In genomic region chr2:180333778-180334550, GRCm38 (mm10) we compare ENCODE assay signal across 8 mouse cellular contexts. TPM values are rescaled to one million over a fixed set of nuclear protein-coding genes. Genes with fewer than 3 reads are reported as not detected.
DNase-seq lines count a peak whose midpoint lies in the region; ATAC-seq lines count a peak whose summit lies in the region.

No protein-coding gene starts in this region.

- peak overlapping the region; percentile 97 for H3K27ac ChIP-seq in heart, embryonic 11.5 days (ENCODE audit: low read depth, low read length)
- no peak overlapping the region; the same call in 1 of the 2 replicates for H3K27ac ChIP-seq in embryonic facial prominence, embryonic 10.5 days (replicated peaks)
- H3K27ac ChIP-seq in kidney, embryonic 14.5 days (ENCODE audit: low read depth, low read length) = no peak overlapping the region
- H3K27ac ChIP-seq in midbrain, embryonic 16.5 days (ENCODE audit: low read length) = no peak overlapping the region

- WGBS in heart, embryonic 11.5 days (ENCODE audit: insufficient replicate concordance) = under 1% methylated on average over 66 of the region's 69 CpGs
- WGBS in embryonic facial prominence, embryonic 10.5 days = under 1% methylated on average over 69 of the region's 69 CpGs
- under 1% methylated on average over 69 of the region's 69 CpGs for WGBS in kidney, embryonic 14.5 days
- WGBS in midbrain, embryonic 16.5 days = under 1% methylated on average over 69 of the region's 69 CpGs

- intact Hi-C loops in heart, postnatal 36 days (cut with DNase I) = no loop called here

- 0 out of 2 replicates have a peak, but pooled peaks cover 2% of the 10 kb centered on the region for H3K36me3 ChIP-seq in heart, embryonic 11.5 days (ENCODE audit: control insufficient read depth, insufficient read depth, low read length)
- no peaks in the 10 kb centered on the region for H3K36me3 ChIP-seq in embryonic facial prominence, embryonic 10.5 days (replicated peaks)
- H3K36me3 ChIP-seq in kidney, embryonic 14.5 days (ENCODE audit: control insufficient read depth, insufficient read depth, low read length) = no peaks in the 10 kb centered on the region
- no peaks in the 10 kb centered on the region for H3K36me3 ChIP-seq in midbrain, embryonic 16.5 days (ENCODE audit: control insufficient read depth, insufficient read depth, low read length)

- no peaks in the 10 kb centered on the region for H3K27me3 ChIP-seq in heart, embryonic 11.5 days (ENCODE audit: control insufficient read depth, insufficient read depth, low read length)
- peaks cover 91% of the 10 kb centered on the region for H3K27me3 ChIP-seq in embryonic facial prominence, embryonic 10.5 days (replicated peaks; ENCODE audit: low read depth, poor library complexity, severe bottlenecking)
- H3K27me3 ChIP-seq in kidney, embryonic 14.5 days (ENCODE audit: control insufficient read depth, insufficient read depth, low read length) = peaks cover 43% of the 10 kb centered on the region
- peaks cover 51% of the 10 kb centered on the region for H3K27me3 ChIP-seq in midbrain, embryonic 16.5 days (ENCODE audit: control insufficient read depth, insufficient read depth, low read depth, low read length)

- no peaks in the 10 kb centered on the region for H3K9me3 ChIP-seq in heart, embryonic 11.5 days (replicated peaks; ENCODE audit: control insufficient read depth, low read length)
- no peaks in the 10 kb centered on the region for H3K9me3 ChIP-seq in embryonic facial prominence, embryonic 10.5 days
- no peaks in the 10 kb centered on the region for H3K9me3 ChIP-seq in kidney, embryonic 14.5 days (ENCODE audit: control insufficient read depth, low read length)
- no peaks in the 10 kb centered on the region for H3K9me3 ChIP-seq in midbrain, embryonic 16.5 days (replicated peaks; ENCODE audit: control insufficient read depth, low read length, poor library complexity, severe bottlenecking)

- DNase-seq in heart, postnatal 36 days = no peak
- DNase-seq in embryonic facial prominence, embryonic 10.5 days (ENCODE audit: low spot score) = peak; percentile 55
- no peak for DNase-seq in gastrocnemius, adult 8-10 months (ENCODE audit: low spot score in 2 of 2)
- no peak for DNase-seq in right cerebral cortex, postnatal 10 days (ENCODE audit: low spot score in 2 of 2)
- no peak for DNase-seq in ovary, postnatal 10 days (ENCODE audit: low spot score)

- peak overlapping the region; percentile 65 for H3K4me2 ChIP-seq in heart, embryonic 11.5 days
- H3K4me2 ChIP-seq in kidney, embryonic 14.5 days (replicated peaks; ENCODE audit: low read depth, low read length) = peak overlapping the region; percentile 72
- H3K4me2 ChIP-seq in midbrain, embryonic 16.5 days (ENCODE audit: low read length) = peak overlapping the region; percentile 50

- ATAC-seq in heart, embryonic 11.5 days (replicated peaks; ENCODE audit: insufficient number of reproducible peaks, low FRiP score, low TSS enrichment) = peak; percentile 7; the same call in 1 of the 2 replicates
- no peak; the same call in 1 of the 2 replicates for ATAC-seq in kidney, embryonic 14.5 days (ENCODE audit: low FRiP score, low TSS enrichment)
- ATAC-seq in midbrain, embryonic 16.5 days = no peak

- peak overlapping the region; percentile 92 for H3K4me3 ChIP-seq in heart, embryonic 11.5 days (ENCODE audit: low read depth, low read length)
- H3K4me3 ChIP-seq in embryonic facial prominence, embryonic 10.5 days = peak overlapping the region; percentile 57
- H3K4me3 ChIP-seq in kidney, embryonic 14.5 days (ENCODE audit: low read length) = peak overlapping the region; percentile 58
- peak overlapping the region; percentile 24 for H3K4me3 ChIP-seq in midbrain, embryonic 16.5 days (ENCODE audit: low read depth, low read length)

- peak overlapping the region; percentile 99 for H3K9ac ChIP-seq in heart, embryonic 11.5 days (ENCODE audit: low read depth, low read length)
- H3K9ac ChIP-seq in kidney, embryonic 14.5 days (ENCODE audit: low read depth, low read length) = peak overlapping the region; percentile 75
- no peak overlapping the region for H3K9ac ChIP-seq in midbrain, embryonic 16.5 days (ENCODE audit: low read depth, low read length)

- H3K4me1 ChIP-seq in heart, embryonic 11.5 days (ENCODE audit: control insufficient read depth, insufficient read depth, low read length) = peaks cover 69% of the 10 kb centered on the region
- H3K4me1 ChIP-seq in embryonic facial prominence, embryonic 10.5 days = peaks cover 40% of the 10 kb centered on the region
- no peaks in the 10 kb centered on the region; the same call in 1 of the 2 replicates for H3K4me1 ChIP-seq in kidney, embryonic 14.5 days (ENCODE audit: control insufficient read depth, insufficient read depth, low read length)
- peaks cover 11% of the 10 kb centered on the region for H3K4me1 ChIP-seq in midbrain, embryonic 16.5 days (ENCODE audit: control insufficient read depth, insufficient read depth, low read length)

RNA-seq across cellular contexts. Expression of gene Gata5, which starts 0.5 kb away (rescaled TPM):
- polyA plus RNA-seq in heart, embryonic 11.5 days (2014; fragmentation: Nextera tagmentation; extraction: Ambion mirVana) = 25.7 and 28.0 TPM in 2 replicates
- total RNA-seq in heart, postnatal 36 days (2021) = 1 to 10 TPM in 1 of 2 experiments, under 1 TPM in 1; 0.65 to 1.1 TPM
- polyA plus RNA-seq in embryonic facial prominence, embryonic 10.5 days (2016; fragmentation: Nextera tagmentation; extraction: Ambion mirVana) = 0.57 and 0.65 TPM in 2 replicates
- 3.5 and 4.5 TPM in 2 replicates for polyA plus RNA-seq in kidney, embryonic 14.5 days (2014; fragmentation: Nextera tagmentation; extraction: Ambion mirVana)
- polyA plus RNA-seq in midbrain, embryonic 16.5 days (2015; fragmentation: Nextera tagmentation; extraction: Ambion mirVana) = not detected in 2 replicates
- not detected for total RNA-seq in gastrocnemius, adult 8-10 months (2022)

RNA-seq across cellular contexts. Expression of gene Rbbp8nl, which starts 44.3 kb away (rescaled TPM):
- polyA plus RNA-seq in heart, embryonic 11.5 days (2014; fragmentation: Nextera tagmentation; extraction: Ambion mirVana) = 0.10 TPM in 1 of 2 replicates, not detected in the other
- total RNA-seq in heart, postnatal 36 days (2021) = not detected
- 0.92 and 1.7 TPM in 2 replicates for polyA plus RNA-seq in embryonic facial prominence, embryonic 10.5 days (2016; fragmentation: Nextera tagmentation; extraction: Ambion mirVana)
- 0.37 and 1.1 TPM in 2 replicates for polyA plus RNA-seq in kidney, embryonic 14.5 days (2014; fragmentation: Nextera tagmentation; extraction: Ambion mirVana)
- not detected in 2 replicates for polyA plus RNA-seq in midbrain, embryonic 16.5 days (2015; fragmentation: Nextera tagmentation; extraction: Ambion mirVana)
- not detected for total RNA-seq in gastrocnemius, adult 8-10 months (2022)

Comparison
In these comparisons a context has a peak if more than half of its experiments do, and no peak if none do; other contexts are left out.
1. H3K4me3 ChIP-seq: peak in every context shown above with its lines; median percentile 92 in heart, embryonic 11.5 days; 58 in kidney, embryonic 14.5 days; 57 in embryonic facial prominence, embryonic 10.5 days; 24 in midbrain, embryonic 16.5 days.